Mouse (Mus musculus) gastrocnemius, postnatal 36 days (tissue): Measurements from ENCODE around the gene Gpc6. TPM values are rescaled to one million over a fixed set of nuclear protein-coding genes. Genes with fewer than 3 reads are reported as not detected.
"Not testable (repeated sequence)": the region's sequence is repeated elsewhere in the genome, so short reads cannot be mapped to it uniquely, and the experiment has no call there.

ENCODE experiments used
- DNase-seq, 2 experiments: peaks; one replicate each; pipeline ENCODE4 v3.0.0; 2022
- intact Hi-C: fragments of 180-260 bp; cut with DNase I; formaldehyde crosslinking; loops from one replicate; pipeline ENCODE4 v1.15.1; 2025
- total RNA-seq, 2 experiments: library from RNA; stranded (reverse); gene quantifications; 2 replicates each; pipeline ENCODE4 v1.2.3; 2021

The Gpc6 gene
- total RNA-seq, 2 experiments from 2014 or later = 2.0 to 2.1 TPM

DNA sequence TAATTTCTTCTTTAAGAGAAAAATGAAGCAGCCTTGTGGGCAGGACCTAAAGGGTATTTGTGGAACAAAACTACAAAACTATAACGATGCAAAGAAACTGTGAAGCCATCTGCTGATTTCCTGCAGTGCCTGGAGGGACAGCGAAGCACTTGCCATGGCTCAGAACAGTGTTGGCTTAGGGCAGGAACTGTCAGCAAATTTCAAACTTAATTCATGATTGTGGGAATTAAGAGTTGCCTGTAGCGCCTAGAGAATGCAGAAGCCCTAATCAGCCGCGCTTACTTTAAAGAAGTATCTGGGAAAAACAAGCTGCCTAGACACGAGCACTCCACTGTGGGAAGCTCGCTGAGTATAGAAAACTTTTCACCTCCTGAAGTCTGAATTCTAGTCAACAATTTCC, 501.0 kb downstream of the Gpc6 start:
- intact Hi-C loops = no loop called here

DNA sequence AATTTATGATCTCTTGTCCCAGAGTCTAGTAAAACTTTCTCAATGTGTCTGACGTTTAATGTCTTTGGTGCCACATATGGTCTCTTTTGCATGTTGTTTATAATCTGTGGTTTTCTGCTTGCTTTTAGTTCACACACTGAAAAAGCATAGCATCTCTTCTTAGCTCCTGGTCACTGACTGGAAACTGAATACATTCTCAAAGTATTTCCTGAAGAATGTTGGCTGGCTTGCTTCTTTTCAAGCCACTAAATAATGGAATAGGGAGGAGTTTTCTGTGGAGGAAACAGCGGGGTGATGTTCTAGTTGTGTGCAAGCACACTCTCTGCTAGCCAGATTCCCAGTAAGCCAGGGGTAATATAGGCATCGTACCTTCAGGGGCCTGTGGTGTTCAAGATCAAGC, 502.7 kb downstream of the Gpc6 start:
- intact Hi-C loops = no loop called here
- no peak for DNase-seq

More for the DNA sequence above, 501.0 kb downstream of the Gpc6 start:
- no peak for DNase-seq

DNA sequence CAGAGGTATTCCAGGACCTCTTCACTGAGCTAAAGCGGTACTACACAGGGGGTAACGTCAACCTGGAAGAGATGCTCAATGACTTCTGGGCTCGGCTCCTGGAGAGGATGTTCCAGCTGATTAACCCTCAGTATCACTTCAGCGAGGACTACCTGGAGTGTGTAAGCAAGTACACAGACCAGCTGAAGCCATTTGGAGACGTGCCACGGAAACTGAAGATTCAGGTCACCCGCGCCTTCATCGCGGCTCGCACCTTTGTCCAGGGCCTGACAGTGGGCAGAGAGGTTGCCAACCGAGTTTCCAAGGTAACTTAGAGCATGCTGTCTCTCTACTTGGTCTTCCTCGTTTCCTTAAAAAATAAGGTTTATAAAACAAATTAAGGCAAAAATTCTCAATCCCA, 510.6 kb downstream of the Gpc6 start:
- intact Hi-C loops = no loop called here
- no peak for DNase-seq

DNA sequence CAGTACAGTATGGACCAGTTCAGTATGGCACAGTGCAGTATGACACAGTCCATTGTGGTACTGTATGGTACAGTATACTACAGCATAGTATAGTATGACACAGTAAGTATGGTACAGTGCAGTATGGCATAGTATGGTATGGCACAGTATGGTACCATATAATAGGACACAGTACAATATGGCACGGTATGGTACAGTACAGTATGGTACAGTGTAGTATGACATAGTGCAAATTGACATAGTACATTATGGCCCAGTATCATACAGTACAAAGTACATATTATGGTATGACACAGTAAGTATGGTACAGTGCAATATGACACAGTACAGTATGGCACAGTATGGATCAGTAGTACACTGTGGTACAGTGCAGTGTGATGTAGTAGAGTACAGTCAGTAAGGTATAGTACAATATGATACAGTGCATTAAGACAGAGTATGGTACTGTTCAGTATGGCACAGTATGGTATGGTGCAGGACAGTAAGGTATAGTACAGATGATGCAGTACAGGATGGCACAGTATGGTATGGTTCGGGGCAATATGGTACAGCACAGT, 521.6 kb downstream of the Gpc6 start:
- DNase-seq, intact Hi-C loops: not testable (repeated sequence)

DNA sequence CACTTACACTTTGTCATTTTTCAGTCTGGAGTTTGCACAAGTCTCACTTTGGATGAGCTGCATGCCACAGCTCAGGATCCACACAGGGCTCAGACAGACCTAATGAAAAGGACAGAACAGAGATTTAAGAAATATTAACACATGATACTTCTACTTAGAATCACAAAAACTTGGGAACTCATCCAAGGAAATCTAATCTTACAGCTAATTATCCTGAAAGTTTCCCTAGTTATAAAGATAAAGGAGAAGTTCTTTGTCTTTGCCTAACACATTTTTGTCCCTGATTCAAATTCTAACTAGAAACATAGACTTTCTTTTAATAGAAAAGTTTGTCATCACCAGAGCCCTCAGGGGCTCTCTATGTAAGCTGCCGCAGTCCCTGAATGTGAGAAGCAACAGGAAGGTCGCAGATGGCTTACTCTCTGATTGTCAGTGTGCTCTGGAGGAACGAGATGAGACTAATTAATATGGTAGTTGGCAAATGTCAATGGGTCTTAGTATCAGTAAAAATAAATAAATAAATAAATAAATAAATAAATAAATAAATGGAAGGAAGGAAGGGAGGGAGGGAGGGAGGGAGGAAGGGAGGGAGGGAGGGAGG, 526.4 kb downstream of the Gpc6 start:
- no peak for DNase-seq
- intact Hi-C loops = no loop called here

DNA sequence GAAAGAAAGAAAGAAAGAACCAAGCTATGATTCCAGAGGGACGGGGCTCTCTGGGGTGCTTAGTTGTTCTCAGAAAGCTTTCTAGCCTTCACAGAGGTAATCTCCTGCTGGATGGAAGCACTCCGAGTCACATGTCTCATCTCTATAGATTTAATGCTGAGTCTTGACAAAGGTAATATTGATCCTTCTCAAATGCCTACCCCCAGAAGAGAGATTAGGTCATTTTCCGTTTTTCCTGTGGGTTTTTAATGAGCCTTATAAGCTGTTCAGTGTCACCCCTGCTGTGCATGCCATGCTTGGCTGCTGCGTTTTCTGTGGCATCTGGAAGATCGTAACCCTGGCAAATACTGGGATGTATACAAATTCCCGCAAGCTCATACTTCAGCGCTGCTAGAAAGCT, 527.0 kb downstream of the Gpc6 start:
- no peak for DNase-seq
- intact Hi-C loops = no loop called here

DNA sequence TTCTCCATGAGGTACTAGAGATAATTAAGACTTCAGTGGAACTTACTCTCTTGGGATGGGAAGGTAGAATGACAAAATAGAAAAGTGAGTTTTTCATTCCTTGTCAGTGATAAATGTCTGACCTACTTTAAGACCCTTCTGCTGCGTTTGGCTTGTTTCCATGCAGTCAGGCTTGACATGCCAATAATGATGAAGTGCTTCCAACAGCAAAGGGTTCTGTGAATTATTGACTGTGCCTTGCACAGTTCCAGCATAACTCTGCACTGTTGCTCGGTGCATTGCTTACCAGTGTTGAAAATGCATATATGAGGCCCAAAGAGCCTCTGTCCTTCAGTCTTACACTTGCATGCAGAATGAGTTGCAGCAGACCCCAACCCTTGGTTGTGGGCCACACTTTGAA, 548.3 kb downstream of the Gpc6 start:
- DNase-seq = no peak
- intact Hi-C loops = no loop called here

DNA sequence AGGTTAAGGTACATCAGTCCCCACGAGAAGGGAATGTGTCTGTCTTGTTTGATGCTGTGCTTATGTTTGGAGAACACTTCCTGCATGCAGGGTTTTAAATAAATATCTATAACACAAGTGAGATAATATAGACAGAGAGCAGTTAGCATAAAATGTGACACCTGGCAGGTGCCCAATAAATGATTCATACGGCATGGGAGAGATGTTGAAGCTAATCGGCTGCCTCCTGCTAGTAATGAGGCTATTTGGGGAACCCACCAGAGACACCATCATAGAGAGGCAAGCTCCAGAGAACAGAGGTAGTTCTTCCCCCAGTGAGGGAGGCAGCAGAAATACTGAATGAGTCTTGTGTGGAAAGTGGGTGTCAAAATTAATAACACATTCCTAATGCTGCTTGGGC, 553.8 kb downstream of the Gpc6 start:
- intact Hi-C loops = no loop called here
- DNase-seq = no peak

DNA sequence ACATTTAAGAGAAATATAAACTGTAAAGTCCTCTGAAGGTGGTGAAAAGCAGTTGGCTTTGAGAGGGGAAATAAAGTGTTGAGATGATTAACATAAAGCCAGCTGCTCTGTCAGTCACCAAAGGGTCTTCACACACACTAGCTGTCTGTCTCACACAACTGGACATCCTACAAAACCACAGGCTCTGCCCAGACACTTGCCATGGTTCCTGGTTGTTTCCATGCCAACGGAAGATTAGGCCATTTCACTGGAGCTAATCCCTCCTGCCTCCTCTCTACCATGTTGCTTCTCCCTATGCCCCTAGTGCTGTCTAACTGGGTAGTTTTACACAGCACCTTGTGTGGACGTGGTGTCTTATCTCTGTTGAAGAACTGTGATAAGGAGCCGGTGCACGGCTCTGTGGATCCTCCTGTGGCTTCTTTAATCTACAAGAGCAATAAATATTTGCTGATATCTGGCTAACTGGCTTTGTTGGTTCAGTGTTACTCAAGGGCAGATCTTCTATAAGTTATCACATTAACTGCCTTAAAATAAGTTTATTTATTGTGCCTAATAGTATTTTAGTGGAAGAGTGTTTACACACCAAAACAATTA, 562.1 kb downstream of the Gpc6 start:
- intact Hi-C loops = no loop called here
- DNase-seq = no peak

DNA sequence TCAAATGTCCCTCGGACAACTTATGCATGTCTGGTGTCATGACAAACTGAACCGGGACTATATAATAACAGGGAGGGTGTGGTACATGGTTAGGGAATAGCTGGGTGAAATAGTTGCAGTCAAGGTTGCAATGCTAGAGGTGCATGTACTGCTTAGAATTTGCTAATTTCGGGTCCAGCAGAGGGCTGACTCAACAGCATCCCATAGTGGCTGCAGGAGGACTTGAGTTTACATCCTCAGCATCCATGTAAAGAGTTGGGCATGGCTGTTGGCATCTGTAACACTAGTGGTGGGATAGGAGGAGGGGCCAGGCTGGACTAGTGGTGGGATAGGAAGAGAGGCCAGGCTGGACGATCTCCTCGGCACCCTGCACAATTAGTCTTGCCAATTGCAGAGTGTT, 565.4 kb downstream of the Gpc6 start:
- intact Hi-C loops = no loop called here
- no peak for DNase-seq

DNA sequence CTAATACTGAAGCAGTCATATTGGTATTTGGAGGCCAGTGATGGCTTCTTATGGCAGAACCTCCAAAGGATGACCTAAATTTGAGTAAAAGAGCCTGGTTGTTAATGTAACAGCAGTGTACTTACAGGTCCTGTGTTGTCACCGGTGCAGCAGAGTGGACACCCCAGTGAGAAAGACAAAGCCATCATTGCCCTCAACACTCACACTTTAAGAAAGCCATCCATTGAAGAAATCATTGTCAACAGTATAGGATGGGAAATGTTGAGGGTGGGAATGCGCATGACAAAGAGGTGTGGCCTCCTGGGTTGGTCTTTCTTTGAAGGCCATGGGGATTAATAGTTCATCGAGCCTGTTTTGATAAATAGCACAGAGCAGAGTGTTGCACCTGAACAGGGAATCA, 570.0 kb downstream of the Gpc6 start:
- no peak for DNase-seq
- intact Hi-C loops = no loop called here

DNA sequence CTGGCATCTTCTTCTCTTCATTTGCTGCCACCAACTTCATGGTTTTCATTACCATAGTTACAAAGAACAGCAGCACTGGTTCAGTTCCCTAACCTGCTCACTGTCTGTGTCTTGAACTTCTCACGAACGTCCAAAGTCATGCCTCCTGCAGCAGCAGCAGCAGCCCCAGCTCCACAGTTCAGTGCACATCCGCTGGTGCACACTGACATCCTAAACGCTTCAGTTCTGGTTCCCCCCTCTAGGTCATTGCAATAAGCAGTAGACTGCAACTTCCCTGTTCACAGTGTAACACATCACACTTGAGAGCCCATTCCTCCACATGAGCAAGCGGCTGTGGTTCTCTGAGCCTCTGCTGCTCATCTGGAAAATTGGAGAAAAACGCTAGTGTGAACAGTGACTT, 573.7 kb downstream of the Gpc6 start:
- DNase-seq = no peak
- intact Hi-C loops = no loop called here

DNA sequence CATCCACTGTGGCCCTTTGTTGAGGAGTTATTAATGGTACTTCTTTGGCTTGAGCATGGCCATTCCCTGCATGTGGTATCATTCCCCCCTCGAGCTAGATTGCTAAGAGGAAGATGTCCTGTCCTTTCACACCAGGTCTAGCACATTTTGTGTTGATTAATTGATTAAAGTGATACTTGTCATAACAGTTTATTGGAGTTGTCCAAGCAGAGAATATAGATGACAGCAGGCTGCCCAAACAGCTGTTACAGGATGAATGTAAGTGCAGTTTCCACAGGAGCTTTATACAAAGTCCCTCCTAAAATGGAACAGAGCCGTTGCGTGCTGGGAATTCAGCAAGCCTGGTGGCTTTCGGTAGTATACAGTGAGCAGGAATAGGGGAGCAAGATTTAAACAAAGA, 574.2 kb downstream of the Gpc6 start:
- no peak for DNase-seq
- intact Hi-C loops = no loop called here

DNA sequence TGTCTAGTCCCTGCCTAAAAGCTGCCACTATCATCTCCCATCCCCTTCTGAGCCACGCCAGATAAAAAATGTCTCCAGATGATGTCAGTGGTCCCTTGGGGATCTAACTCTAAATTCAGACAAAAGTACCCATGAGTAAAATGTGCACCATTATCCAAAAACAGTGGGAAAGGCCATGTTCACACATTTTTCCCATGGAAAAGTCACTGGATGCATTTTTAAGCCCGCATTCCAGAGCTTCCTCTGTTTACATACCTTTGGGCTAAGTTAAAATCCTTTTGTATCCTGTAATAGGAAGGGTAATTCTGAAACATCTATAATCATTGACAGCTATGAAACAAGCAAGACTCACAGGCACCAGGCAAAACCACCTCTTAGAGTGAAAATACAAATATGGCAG, 589.7 kb downstream of the Gpc6 start:
- intact Hi-C loops = no loop called here
- no peak for DNase-seq

DNA sequence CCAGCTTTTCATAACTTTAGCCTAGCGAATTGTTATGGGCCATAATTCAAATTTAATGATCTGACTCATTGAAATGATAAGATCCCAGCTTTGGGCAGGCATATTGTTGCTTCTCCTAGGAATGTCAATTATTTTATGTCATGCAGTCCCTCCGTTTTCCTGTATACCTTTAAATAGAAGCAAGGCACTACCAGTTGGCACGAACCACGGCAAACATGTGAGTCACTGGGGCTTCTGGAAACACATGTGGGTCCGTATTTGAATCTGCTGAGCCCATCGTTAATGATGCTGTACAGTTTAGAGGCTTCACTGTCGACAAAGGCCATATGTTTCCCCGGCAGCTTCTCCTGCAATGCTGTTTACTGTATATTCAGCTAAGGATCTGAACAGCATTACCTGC, 594.5 kb downstream of the Gpc6 start:
- intact Hi-C loops = no loop called here
- DNase-seq = no peak

DNA sequence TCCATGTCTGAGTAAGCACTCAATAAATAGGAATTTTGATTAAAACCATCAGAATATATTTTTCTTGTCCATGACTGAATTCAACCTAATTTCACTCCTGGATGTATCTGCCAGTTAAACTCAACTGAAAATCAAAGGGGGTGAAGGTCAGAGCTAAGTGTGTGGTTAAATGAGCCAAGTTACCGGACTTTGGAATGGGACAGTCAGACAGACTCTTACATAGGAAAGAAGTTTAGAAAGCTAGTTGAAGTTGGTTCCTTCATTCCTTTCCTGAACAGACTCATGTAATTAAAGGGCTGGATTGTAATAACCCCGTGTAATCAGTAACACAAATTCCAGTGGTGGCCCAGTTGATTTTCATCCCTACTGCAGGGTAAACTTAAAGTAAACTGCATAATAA, 595.6 kb downstream of the Gpc6 start:
- DNase-seq = no peak
- intact Hi-C loops = no loop called here

DNA sequence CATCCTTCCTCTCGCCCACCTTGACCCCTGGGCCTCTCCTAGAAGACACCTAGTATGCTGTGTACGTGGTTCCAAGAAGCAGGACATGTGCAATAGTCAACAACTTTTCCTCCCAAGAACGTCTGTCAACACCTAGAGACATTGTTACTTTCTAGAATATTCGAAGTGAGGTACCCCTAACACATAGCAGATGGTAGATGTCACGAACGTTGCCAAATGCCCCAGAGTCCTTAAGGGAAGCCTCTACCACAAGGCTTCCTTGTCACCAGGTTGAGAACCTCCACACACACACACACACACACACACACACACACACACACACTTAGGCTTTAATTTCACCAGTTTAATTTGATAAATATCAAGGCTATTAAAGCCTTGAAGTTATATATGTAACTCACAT, 600.0 kb downstream of the Gpc6 start:
- DNase-seq = no peak
- intact Hi-C loops = no loop called here

DNA sequence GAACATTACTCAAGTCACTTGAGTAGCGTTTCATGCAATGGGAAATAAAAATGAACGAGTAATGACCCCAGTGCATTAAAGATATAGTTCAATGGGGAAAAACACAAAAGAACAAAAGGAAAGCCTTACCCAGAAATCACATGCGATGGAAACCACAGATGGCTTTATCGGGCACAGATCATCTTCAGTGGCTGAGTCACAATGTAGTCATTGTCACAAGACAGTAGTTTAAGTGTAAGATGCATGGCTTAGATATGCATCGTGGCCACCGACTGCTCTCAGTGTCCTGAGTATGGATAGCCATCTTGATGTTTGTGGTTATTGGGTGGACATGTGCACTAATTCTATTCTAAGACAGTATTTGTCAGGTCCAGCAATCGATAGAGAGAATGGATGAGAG, 601.9 kb downstream of the Gpc6 start:
- intact Hi-C loops = no loop called here

DNA sequence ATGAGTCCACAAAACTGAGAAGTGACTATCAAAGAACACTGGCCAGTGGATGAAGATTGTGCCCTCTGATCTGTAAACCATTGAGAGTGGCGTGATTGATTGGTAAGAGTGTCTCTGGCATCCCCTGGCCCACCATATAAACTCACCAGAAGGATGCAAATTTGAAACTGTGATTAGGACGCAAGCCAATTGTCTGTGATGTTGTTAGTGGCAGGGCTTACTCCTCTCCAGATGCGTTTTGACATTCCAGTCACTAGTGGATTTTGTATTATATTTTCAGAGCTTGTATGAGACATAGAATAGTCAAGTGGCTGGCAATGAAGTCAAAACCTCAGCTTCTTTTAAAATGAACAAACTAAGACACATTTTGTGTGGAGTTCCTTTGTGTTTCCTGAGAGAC, 604.3 kb downstream of the Gpc6 start:
- DNase-seq = no peak
- intact Hi-C loops = no loop called here

More for the DNA sequence above, 601.9 kb downstream of the Gpc6 start:
- DNase-seq = no peak

DNA sequence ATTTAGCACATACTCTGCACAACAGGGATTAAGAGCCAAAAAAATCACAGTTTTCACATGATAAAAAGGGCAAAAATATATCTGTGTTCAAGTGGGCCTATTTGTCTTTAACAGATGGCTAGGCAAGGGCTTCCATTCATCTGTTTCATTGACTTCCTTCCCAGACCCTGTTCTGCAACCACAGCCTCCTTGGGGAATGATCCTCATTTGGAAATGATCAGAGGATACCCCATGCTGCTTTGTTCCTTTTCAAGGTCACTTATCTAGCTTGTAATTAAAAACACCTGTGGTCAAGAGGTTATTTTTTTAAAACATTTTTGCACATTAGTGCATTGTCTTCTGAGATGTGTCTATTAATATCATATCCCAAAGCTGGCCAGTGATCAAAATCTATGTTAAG, 627.7 kb downstream of the Gpc6 start:
- intact Hi-C loops = no loop called here
- DNase-seq = no peak

DNA sequence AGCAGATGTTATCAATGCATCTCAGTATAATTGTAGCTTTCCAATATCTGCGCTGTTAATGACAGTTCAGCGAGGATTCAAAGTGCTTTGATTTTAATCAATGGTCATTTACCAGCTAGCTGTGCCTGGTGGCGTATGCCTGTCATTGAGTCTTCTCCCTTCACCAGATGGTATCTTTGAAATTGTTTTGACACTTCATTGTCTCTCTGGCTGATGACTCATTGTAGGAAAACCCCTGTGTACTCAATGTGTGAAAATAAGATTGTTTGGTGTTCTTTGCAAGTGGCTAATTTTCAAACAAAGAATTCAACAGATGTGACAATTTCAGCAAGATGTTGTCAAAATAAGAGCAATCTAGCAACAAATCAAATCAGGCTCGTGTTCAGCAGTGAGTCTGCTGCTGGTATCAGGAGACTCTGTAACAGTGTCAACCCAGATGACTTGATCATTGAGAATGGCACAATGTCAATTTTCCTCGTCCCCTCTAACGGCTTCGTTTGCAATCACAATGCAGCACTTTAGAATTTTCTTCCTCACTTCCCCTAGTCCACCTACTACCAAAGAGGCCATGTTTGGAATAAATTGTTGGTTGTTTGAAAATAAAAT, 631.7 kb downstream of the Gpc6 start:
- no peak for DNase-seq
- intact Hi-C loops = no loop called here

DNA sequence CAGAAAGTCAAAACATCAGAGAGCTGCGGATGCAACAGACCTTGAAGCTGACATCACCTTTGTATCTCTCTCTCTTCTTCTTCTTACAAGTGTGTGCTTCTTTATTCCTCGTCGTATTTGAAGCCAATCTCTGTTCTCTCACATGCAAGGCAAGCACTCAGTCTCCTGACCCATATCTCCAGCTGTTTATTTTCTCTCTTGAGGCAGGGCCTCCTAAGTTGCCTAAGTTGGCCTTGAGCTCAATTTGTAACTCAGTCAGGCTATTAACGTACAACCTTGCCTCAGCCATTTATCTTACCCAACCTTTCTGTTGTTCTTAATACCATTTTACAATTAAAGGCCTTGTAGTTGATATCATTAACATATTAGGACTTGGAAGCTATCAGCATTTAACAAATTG, 637.0 kb downstream of the Gpc6 start:
- intact Hi-C loops = no loop called here
- no peak for DNase-seq
